Mouse (Mus musculus): ENCODE results near the gene Rps6kc1.

- TF ChIP-seq POLR2A (IDR thresholded peaks at IDR 0.05; ENCODE audit: insufficient read depth, low read depth, low read length) (no peak), CTCF (IDR thresholded peaks at IDR 0.05; ENCODE audit: insufficient read depth, low read depth, low read length) (no peak)
These were observed 256.5 kb downstream of the Rps6kc1 start for GRCm38 (mm10) chr1:190655081-190655480.
